Mouse (Mus musculus) MEL (cell line): ENCODE data around the gene Hdhd3.

Experiments used
- CTCF ChIP-seq, 3 experiments: IDR thresholded peaks in 2 of 3; conservative IDR thresholded peaks in 1 of 3; 2 replicates each; pipeline ENCODE4 v1.5.1; 2011 to 2012; ENCODE audit warnings: low read length in 3 of 3, low read depth in 2 of 3, mild to moderate bottlenecking in 2 of 3, improper control_type of control experiment in 1 of 3, inconsistent platforms in 1 of 3, mixed read lengths in 1 of 3, moderate library complexity in 1 of 3; ENCODE audit not compliant: control insufficient read depth in 1 of 3, insufficient read depth in 1 of 3, poor library complexity in 1 of 3, severe bottlenecking in 1 of 3
- EP300 ChIP-seq, 2 experiments: IDR thresholded peaks; 2 replicates each; pipeline ENCODE4 v1.6.1; 2011; ENCODE audit warnings: improper control_type of control experiment in 2 of 2, low read length in 2 of 2, low read depth in 1 of 2, mild to moderate bottlenecking in 1 of 2
- GATA1 ChIP-seq: IDR thresholded peaks from 2 replicates; pipeline ENCODE4 v1.6.1; 2011; ENCODE audit warnings: low read depth, low read length, improper control_type of control experiment

DNA sequence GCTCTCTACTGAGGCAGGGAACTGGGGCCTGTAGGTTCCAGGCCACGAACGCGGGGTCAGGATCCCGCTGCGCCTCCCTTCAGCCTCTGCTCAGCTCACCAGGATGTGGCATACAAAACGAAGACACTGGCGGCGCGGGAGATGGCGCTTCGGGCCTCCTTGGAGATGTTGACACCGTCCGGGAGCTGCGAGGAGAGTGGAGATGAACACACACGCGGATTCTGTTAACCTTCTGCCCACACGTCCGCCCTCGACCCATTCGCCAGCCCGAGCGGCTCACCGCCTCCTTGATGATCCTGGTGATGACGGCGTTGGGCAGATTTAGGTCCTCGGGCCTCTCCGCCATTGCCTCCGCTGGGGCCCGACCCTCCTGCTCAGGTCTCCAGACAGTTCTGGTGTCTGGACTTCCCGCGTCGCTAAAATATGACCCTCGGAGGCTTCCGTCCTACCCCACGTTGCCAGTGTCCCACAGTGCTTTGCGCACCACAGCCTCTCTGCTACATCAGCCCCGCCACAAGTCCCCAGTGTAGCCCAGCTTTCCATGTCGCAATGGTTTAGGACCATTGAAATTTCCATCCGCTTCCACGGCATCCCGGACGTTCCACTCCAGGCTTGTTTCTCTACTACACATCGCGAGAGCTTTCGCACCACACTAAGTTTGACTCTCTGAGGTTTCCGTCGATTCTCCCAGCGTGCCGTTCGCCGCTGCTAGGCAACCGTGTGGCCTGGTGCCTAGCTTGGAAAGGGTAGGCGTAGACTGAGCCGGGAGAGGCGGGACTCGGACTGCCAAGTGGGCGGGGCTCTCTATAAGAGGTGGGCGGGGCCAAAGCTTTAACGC is 21.6 kb upstream of the Hdhd3 start, which contains the start of the genes Pole3 and 4933430I17Rik:
- TF ChIP-seq GATA1 (no peak), EP300 (IDR thresholded peaks at IDR 0.05; ENCODE audit: low read depth in 1 of 2, low read length in 2 of 2) (no peak), CTCF (IDR thresholded peaks at IDR 0.05 in 2 of 3, conservative IDR thresholded peaks at IDR 0.05 in 1 of 3; ENCODE audit: control insufficient read depth in 1 of 3, insufficient read depth in 1 of 3, low read depth in 2 of 3, low read length in 3 of 3, poor library complexity in 1 of 3, severe bottlenecking in 1 of 3) (no peak)
